In genomic region chr9:120706562-120707198, GRCm38 (mm10) we compare ENCODE assay signal across 26 mouse cellular contexts.
DNase-seq lines count a peak whose midpoint lies in the region; ATAC-seq and TF ChIP-seq lines count a peak whose summit lies in the region.
"Had no signal": no experiment of that assay in that cellular context is flagged by ENCODE, and none has a peak within 500 bp of the region (broad histone marks: within the 10 kb centered on the region; RNA-seq: fewer than 3 reads in every experiment).

No protein-coding gene starts in this region.

- 60% methylated on average over 9 of the region's 9 CpGs for WGBS in forebrain, postnatal 0 days
- WGBS in forebrain, embryonic 10.5 days = 73% methylated on average over 9 of the region's 9 CpGs
- WGBS in liver, embryonic 16.5 days (ENCODE audit: insufficient replicate concordance) = 63% methylated on average over 9 of the region's 9 CpGs
- WGBS in liver, embryonic 11.5 days = 73% methylated on average over 9 of the region's 9 CpGs
- WGBS in lung, adult 2 months = 59% methylated on average over 9 of the region's 9 CpGs

- no peak overlapping the region for H3K4me2 ChIP-seq in forebrain, postnatal 0 days (ENCODE audit: low read depth)
- no peak overlapping the region for H3K4me2 ChIP-seq in liver, embryonic 16.5 days (ENCODE audit: low read depth, low read length)
- no peak overlapping the region for H3K4me2 ChIP-seq in liver, embryonic 11.5 days
- H3K4me2 ChIP-seq: embryonic facial prominence, embryonic 12.5 days; forebrain, embryonic 12.5 days; heart, embryonic 13.5 days; midbrain, embryonic 11.5 days had no signal

- no peak overlapping the region for H3K27ac ChIP-seq in forebrain, postnatal 0 days (ENCODE audit: low read depth, low read length)
- H3K27ac ChIP-seq in forebrain, embryonic 10.5 days = no peak overlapping the region
- no peak overlapping the region for H3K27ac ChIP-seq in liver, embryonic 16.5 days (ENCODE audit: low read length)
- no peak overlapping the region for H3K27ac ChIP-seq in liver, embryonic 11.5 days (ENCODE audit: low read depth, low read length)
- H3K27ac ChIP-seq: embryonic facial prominence, embryonic 12.5 days; forebrain, embryonic 12.5 days; heart, embryonic 13.5 days; kidney, postnatal 0 days; stomach, postnatal 0 days had no signal

- no peak for TF ChIP-seq CTCF in forebrain, postnatal 0 days (IDR thresholded peaks at IDR 0.05; ENCODE audit: low read depth)
- TF ChIP-seq CTCF in lung, adult 2 months (IDR thresholded peaks at IDR 0.05; ENCODE audit: insufficient read depth, low read length) = no peak

- H3K27me3 ChIP-seq in forebrain, postnatal 0 days (ENCODE audit: insufficient read depth, low read length) = no peaks in the 10 kb centered on the region
- H3K27me3 ChIP-seq in forebrain, embryonic 10.5 days (ENCODE audit: poor library complexity, severe bottlenecking) = no peaks in the 10 kb centered on the region
- H3K27me3 ChIP-seq in liver, embryonic 16.5 days (ENCODE audit: control insufficient read depth, insufficient read depth, low read depth, low read length) = no peaks in the 10 kb centered on the region
- no peaks in the 10 kb centered on the region for H3K27me3 ChIP-seq in liver, embryonic 11.5 days (replicated peaks; ENCODE audit: control insufficient read depth, insufficient read depth, low read length)
- H3K27me3 ChIP-seq: embryonic facial prominence, embryonic 12.5 days; forebrain, embryonic 12.5 days; heart, embryonic 13.5 days had no signal

- H3K36me3 ChIP-seq in forebrain, postnatal 0 days (ENCODE audit: insufficient read depth) = no peaks in the 10 kb centered on the region
- no peaks in the 10 kb centered on the region for H3K36me3 ChIP-seq in forebrain, embryonic 10.5 days (replicated peaks)
- no peaks in the 10 kb centered on the region for H3K36me3 ChIP-seq in liver, embryonic 16.5 days (ENCODE audit: control insufficient read depth, insufficient read depth)
- no peaks in the 10 kb centered on the region for H3K36me3 ChIP-seq in liver, embryonic 11.5 days (ENCODE audit: control insufficient read depth, insufficient read depth, low read length)
- H3K36me3 ChIP-seq: embryonic facial prominence, embryonic 12.5 days; forebrain, embryonic 12.5 days; G1E; heart, embryonic 13.5 days had no signal

- H3K4me3 ChIP-seq in forebrain, postnatal 0 days (ENCODE audit: low read depth, low read length) = no peak overlapping the region
- H3K4me3 ChIP-seq in forebrain, embryonic 10.5 days = no peak overlapping the region
- no peak overlapping the region for H3K4me3 ChIP-seq in liver, embryonic 16.5 days (ENCODE audit: low read depth, low read length)
- no peak overlapping the region for H3K4me3 ChIP-seq in liver, embryonic 11.5 days (ENCODE audit: low read depth, low read length)
- no peak overlapping the region for H3K4me3 ChIP-seq in lung, adult 2 months (replicated peaks; ENCODE audit: extremely low read depth, low read depth, low read length)
- H3K4me3 ChIP-seq: embryonic facial prominence, embryonic 12.5 days; forebrain, embryonic 12.5 days; heart, embryonic 13.5 days had no signal

- H3K9me3 ChIP-seq in forebrain, postnatal 0 days (ENCODE audit: low read length) = no peaks in the 10 kb centered on the region
- H3K9me3 ChIP-seq in forebrain, embryonic 10.5 days = peaks cover 6% of the 10 kb centered on the region; the same call in 1 of the 2 replicates
- H3K9me3 ChIP-seq in liver, embryonic 16.5 days (replicated peaks; ENCODE audit: control insufficient read depth, low read length) = no peaks in the 10 kb centered on the region
- H3K9me3 ChIP-seq in liver, embryonic 11.5 days (ENCODE audit: control insufficient read depth, low read length) = no peaks in the 10 kb centered on the region
- H3K9me3 ChIP-seq: forebrain, embryonic 12.5 days; G1E had no signal

- 0 out of 2 replicates have a peak, but pooled peaks cover 4% of the 10 kb centered on the region for H3K4me1 ChIP-seq in forebrain, postnatal 0 days (ENCODE audit: insufficient read depth)
- peaks cover 31% of the 10 kb centered on the region for H3K4me1 ChIP-seq in forebrain, embryonic 10.5 days
- H3K4me1 ChIP-seq in liver, embryonic 16.5 days (ENCODE audit: control insufficient read depth, low read depth, low read length) = no peaks in the 10 kb centered on the region; the same call in none of the 2 replicates
- H3K4me1 ChIP-seq in liver, embryonic 11.5 days (replicated peaks; ENCODE audit: control insufficient read depth, insufficient read depth, low read length) = peaks cover 3% of the 10 kb centered on the region; the same call in 1 of the 2 replicates
- H3K4me1 ChIP-seq in lung, adult 2 months (ENCODE audit: control insufficient read depth, insufficient read depth, low read length) = peaks cover 9% of the 10 kb centered on the region

- H3K9ac ChIP-seq in forebrain, postnatal 0 days = no peak overlapping the region
- no peak overlapping the region for H3K9ac ChIP-seq in liver, embryonic 16.5 days (ENCODE audit: low read depth, low read length)
- H3K9ac ChIP-seq in liver, embryonic 11.5 days (ENCODE audit: low read depth, low read length) = no peak overlapping the region
- H3K9ac ChIP-seq: embryonic facial prominence, embryonic 12.5 days; forebrain, embryonic 12.5 days; heart, embryonic 13.5 days had no signal

- peak; percentile 85 for ATAC-seq in forebrain, postnatal 0 days
- ATAC-seq in liver, embryonic 16.5 days (ENCODE audit: low read depth) = peak; percentile 27; the same call in 1 of the 2 replicates
- no peak for ATAC-seq in liver, embryonic 11.5 days (replicated peaks; ENCODE audit: low FRiP score)
- ATAC-seq: intestine, embryonic 16.5 days; midbrain, embryonic 16.5 days had no signal

- TF ChIP-seq POLR2A in lung, adult 2 months (IDR thresholded peaks at IDR 0.05; ENCODE audit: borderline replicate concordance, extremely low read depth, low read depth, low read length) = no peak

- DNase-seq in forebrain, postnatal 0 days = no peak
- DNase-seq in forebrain, embryonic 10.5 days (ENCODE audit: extremely low spot score, low spot score) = no peak
- no peak for DNase-seq in liver, embryonic 11.5 days (ENCODE audit: low spot score)
- DNase-seq in lung, postnatal 10 days = peak; percentile 25
- DNase-seq in lung, adult 2 months = no peak
- DNase-seq in cerebellum, adult 9-11 months = no peak
- DNase-seq: adrenal gland, adult 8-10 months; cerebellum, adult 8-10 months; cerebellum, postnatal 36 days; gastrocnemius, postnatal 10 days; heart, postnatal 10 days; kidney, adult 8-10 months; liver; right cerebral cortex, postnatal 4 days; thymus, adult 18-20 months; thymus, postnatal 25 days had no signal
